Mouse (Mus musculus) R1 (cell line): ENCODE results near the gene Rgs13.

Experiments
- DNase-seq: peaks from one replicate; pipeline ENCODE4 v3.0.0-alpha.2; 2018; ENCODE audit warnings: low read depth, low spot score

Rgs13 gene

GRCm38 (mm10) chr1:144177166-144177565 is at the start of gene Rgs13:
Gene Rgs13 (minus strand): TSS chr1:144177372.
- DNase-seq, result no peak

- no peak for DNase-seq
Observed at GRCm38 (mm10) chr1:144215230-144215629, 38.1 kb upstream of the Rgs13 start.

DNA sequence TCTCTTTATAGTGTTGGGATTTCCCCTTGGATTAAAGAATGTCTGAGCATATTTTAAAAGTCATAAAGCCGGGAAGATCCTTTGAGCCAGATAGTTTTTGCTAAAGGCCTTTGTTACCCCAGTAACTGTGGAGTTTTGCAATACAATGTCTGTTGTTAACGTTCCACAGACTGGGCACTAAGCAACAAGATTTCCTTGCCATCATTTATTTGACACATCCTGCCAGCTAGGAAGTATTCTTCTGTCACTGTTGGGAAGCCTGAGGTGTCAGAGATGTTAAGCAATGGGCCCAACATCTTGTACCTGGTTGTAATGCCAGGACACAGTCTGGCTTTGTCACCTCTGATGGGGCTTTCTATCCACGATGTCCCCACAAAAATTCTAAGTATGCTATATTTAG is 33.7 kb upstream of the Rgs13 start:
- no peak for DNase-seq

GRCm38 (mm10) chr1:144206281-144207061 is 29.3 kb upstream of the Rgs13 start:
- no peak for DNase-seq

GRCm38 (mm10) chr1:144204766-144205165 is 27.6 kb upstream of the Rgs13 start:
- DNase-seq, result no peak

DNA sequence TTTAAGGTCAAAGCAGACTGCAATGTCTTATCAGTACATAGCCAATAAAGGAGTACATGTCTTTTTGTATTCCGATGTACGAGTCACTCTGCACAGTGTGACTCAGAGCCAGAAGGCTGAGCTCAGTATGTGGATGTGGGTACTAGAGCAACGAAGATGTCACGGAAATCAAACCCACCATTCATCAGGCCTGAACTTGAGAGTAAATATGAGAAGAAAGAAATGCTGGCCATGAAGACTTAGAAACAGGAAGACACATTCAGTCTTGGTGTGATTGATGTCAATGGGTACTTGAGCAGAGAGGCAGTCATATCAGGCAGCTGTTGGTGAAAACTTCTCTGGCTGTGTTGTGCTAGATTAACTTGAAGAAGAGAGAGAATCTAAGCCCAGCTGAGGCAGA is 25.8 kb upstream of the Rgs13 start:
- DNase-seq, result no peak

GRCm38 (mm10) chr1:144200496-144200895 is 23.3 kb upstream of the Rgs13 start:
- no peak for DNase-seq

DNA sequence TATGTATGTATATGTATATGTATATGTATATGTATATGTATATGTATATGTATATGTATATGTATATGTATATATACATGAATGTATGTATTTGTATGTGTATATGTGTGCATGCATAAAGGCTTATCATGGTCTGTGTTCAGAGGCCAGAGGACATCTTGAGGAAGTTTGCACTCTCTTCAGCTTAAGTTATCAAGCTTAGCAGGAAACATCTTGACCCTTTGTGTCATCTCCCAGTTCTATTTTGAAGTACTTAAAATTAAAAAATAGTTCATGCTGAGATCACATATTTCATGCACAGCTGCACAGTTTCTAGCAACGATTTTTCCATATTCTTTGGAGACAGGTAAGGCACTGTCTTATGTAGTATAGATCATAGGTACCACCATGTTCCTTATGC is 22.4 kb upstream of the Rgs13 start:
- DNase-seq, result no peak

GRCm38 (mm10) chr1:144197684-144198083 is 20.5 kb upstream of the Rgs13 start:
- DNase-seq, result peak; percentile 43

GRCm38 (mm10) chr1:144186655-144187396 is 9.7 kb upstream of the Rgs13 start:
- no peak for DNase-seq

GRCm38 (mm10) chr1:144184955-144185715 is 8.0 kb upstream of the Rgs13 start:
- no peak for DNase-seq

GRCm38 (mm10) chr1:144183622-144184021 is 6.5 kb upstream of the Rgs13 start:
- DNase-seq, result no peak

GRCm38 (mm10) chr1:144179559-144179958 is 2.4 kb upstream of the Rgs13 start:
- peak; percentile 49 for DNase-seq

DNA sequence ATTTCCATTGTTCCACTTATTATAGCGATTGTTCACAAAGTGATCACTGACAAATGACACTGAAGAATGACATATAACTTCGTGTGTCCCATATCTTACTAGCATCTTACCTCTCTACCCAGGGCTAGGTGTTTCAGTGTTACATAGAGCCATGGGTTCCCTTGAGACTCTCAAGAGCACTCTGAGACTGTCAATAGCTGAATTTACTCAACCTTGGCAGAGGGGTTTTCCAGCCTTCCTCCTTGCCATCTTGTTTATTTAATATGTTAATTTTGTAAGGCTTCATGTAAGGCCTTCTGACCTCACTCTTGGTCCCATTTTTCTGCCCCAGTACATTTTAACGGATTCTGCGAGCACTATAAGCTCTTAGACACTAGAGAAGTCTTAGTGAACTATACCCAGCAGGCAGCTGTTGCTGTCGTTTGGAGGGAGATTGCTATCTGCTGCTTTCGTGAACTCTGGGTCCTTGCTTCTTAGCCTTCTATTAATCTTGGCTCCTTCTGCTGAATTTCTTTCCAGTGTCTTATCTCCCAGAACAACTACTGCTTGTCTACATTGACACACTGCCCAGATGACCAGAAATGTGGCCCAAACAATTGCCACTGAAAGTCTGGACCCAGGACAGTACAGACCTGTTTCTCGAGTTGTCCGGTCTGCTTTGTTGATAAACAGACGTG is 1.2 kb upstream of the Rgs13 start:
- DNase-seq, result no peak

DNA sequence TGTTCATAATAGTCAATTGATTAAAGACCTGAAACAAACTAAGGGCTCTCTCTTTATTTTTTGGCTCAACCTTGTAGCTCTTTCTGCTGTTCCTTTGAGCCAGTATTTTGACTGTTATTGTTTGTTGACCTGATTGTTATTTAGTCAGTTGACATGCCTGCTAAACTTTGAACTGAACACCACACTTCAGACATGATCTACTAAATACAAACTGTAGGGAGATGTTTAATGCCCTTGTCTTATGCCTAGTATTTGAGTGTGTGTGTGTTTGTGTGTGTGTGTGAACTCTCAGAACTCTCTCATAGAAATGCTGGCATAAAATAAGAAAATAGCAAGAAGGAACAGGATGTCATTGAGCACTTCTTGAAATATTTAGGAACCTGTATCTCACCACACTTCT is 448 bp upstream of the Rgs13 start:
- no peak for DNase-seq

DNA sequence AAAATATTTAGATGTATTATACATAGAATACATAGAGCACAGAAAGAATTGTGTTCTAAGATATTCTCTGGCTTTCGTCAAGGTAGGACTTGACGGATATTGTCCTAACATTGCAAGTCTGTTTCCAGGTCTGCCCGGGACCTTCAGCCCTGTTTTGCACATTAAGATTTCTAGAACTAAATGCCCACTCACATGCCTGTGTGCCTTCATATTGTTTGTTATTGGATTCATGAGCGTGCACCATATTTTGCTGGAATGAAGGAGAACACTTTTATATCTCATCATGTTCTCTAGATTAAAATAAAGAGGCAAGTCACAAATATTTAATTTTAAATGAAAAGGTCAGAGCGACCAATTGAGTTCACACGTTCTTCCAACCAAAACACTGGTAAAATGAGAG is 2.4 kb downstream of the Rgs13 start:
- no peak for DNase-seq

DNA sequence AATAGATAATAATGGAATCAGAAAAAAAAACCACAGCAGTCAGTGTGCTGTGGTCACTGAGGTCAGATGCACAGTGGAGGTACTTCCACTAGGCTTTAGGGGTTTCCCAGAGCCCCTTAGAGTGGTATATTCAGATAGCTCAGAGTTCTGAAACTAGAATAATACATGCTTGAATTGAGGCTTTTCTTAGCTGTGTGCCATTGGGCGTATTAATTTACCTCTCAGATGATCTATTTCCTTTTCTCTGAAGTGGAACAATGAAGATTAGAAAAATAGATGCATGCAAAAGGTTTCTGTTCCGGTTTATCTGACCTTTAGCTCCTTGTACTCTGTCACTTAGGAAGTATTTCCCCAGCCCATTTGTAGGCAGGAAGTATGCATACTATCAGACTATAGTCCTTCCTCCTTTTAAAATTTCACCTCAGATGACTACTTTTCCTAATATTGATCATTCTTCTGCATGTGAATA is 3.6 kb downstream of the Rgs13 start:
- DNase-seq, result no peak

- no peak for DNase-seq
Observed at GRCm38 (mm10) chr1:144168921-144169320, 8.3 kb downstream of the Rgs13 start.

- DNase-seq, result no peak
Observed at GRCm38 (mm10) chr1:144167761-144168160, 9.4 kb downstream of the Rgs13 start.

- DNase-seq, result no peak
Observed at GRCm38 (mm10) chr1:144166897-144167296, 10.3 kb downstream of the Rgs13 start.

DNA sequence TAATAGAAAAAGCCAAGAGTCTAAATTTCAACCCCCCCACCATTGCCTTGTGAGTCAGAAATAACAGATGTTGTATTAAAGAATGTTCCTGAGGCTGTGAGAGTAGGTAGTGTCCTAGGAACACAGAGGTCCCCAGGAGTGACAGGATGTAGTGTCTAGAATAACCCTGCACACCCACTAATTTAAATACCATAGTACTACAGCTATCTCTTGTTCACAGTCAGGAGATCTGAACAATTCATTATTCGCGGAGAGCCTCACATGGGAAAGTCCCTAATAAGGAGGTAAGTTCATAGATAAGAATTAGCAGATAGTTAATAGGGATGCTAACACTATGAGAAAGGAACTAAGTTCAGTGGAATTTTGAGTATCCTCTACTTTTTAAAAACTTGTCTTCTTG is 10.9 kb downstream of the Rgs13 start:
- no peak for DNase-seq

DNA sequence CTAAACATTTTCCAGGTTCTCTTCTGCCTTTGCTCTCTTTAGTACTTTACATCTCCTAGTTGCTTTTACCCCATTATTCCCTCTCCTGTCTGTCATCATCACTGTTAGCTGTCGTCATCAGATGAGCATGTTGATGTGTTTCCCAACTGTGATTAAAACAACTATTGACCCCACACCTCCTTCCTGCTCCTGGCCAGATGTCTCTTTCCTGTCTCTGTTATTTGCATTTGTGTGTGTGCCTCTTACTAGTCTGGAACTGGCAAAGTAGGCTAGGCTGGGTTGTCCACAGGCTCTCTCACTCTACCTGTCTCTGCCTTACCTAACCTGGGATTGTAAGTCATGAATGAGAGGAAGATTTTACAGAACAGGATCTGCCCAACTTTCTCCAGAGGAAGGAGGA is 24.6 kb downstream of the Rgs13 start:
- no peak for DNase-seq
